Mouse (Mus musculus) lung, adult 2 months (tissue): Measurements from ENCODE around the gene Topaz1.
A peak's percentile ranks its signal among the peaks of the same experiment; 100 is the strongest.

Experiments used
- CTCF ChIP-seq: fragments of 200-500 bp; IDR thresholded peaks from 2 replicates; pipeline ENCODE4 v1.5.1; 2011; ENCODE audit warnings: mild to moderate bottlenecking, low read length, control low read depth; ENCODE audit not compliant: insufficient read depth
- POLR2A ChIP-seq: fragments of 200-500 bp; IDR thresholded peaks from 2 replicates; pipeline ENCODE4 v1.6.1; 2011; ENCODE audit warnings: low read depth, mild to moderate bottlenecking, control low read depth, low read length, borderline replicate concordance; ENCODE audit errors: extremely low read depth

DNA sequence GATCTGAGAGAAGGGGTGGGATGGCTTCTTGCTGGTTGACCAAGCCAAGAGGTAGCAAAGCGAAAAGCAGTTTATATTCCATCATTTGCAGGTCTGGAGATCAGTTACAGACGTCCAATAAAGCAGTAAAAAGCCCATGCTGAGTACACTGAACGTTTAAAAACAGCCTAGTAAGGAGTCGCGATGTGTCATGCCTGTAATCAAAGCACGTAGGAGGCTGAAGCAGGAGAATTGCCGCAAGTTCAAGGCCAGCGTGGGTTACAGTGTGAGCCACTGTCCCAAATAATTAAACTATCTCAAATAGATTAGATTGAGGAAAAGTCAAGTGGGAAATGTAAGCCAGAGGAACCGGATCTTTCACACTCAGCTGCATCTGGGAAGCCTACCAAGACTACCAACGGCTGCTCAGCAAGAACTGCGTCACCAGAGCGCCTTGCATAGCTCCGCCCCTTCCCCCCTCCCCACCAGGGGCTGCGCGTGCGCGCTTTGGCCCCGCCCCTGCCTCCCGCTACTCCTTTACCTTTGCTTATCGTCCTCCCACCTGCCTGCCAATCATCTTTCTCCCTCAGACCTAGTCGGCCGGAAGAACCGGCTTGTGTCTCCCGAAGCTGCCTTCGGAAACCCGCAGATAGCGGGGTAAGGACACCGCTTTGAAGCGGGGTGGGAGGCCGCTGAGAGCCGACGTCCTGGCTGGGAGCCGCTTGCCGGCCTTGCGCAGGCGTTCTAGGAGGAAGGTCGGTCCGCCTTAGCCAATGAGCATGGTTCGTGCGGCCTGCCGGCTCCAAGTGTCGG, 58.1 kb downstream of the Topaz1 start, which contains the start of gene Tcaim:
- TF ChIP-seq CTCF = no peak
- peak; percentile 68; the same call in 1 of the 2 replicates for TF ChIP-seq POLR2A
